Mouse (Mus musculus) thymus, adult 2 months (tissue): ENCODE data around the gene Eftud2. TPM values are rescaled to one million over a fixed set of nuclear protein-coding genes. Genes with fewer than 3 reads are reported as not detected.

Experiments
- DNase-seq: peaks from one replicate; pipeline ENCODE4 v3.0.0; 2021
- H3K27ac ChIP-seq: fragments of 200-500 bp; 2 replicates; pipeline ENCODE4 v1.5.1; 2012; ENCODE audit warnings: low read length, control low read depth; ENCODE audit not compliant: control insufficient read depth, insufficient read depth
- H3K27me3 ChIP-seq: fragments of 200-500 bp; 2 replicates; pipeline ENCODE4 v1.6.1; 2012; ENCODE audit warnings: mild to moderate bottlenecking, low read length, moderate library complexity, mixed read lengths; ENCODE audit not compliant: control insufficient read depth, insufficient read depth
- H3K36me3 ChIP-seq: fragments of 200-500 bp; 2 replicates; pipeline ENCODE4 v1.6.1; 2012; ENCODE audit warnings: mild to moderate bottlenecking, low read length, moderate library complexity; ENCODE audit not compliant: control insufficient read depth, insufficient read depth
- H3K4me1 ChIP-seq: fragments of 200-500 bp; replicated peaks from 2 replicates; pipeline ENCODE4 v1.6.1; 2012; ENCODE audit warnings: low read length; ENCODE audit not compliant: control insufficient read depth, insufficient read depth
- H3K4me3 ChIP-seq: fragments of 200-500 bp; 2 replicates; pipeline ENCODE4 v1.5.1; 2012; ENCODE audit warnings: mild to moderate bottlenecking, low read length, control low read depth, moderate library complexity; ENCODE audit not compliant: control insufficient read depth, insufficient read depth
- CTCF ChIP-seq: fragments of 200-500 bp; IDR thresholded peaks from 2 replicates; pipeline ENCODE4 v1.5.1; 2012; ENCODE audit warnings: mild to moderate bottlenecking, control low read depth, low read length, moderate library complexity, borderline replicate concordance; ENCODE audit not compliant: control insufficient read depth, poor library complexity, insufficient read depth; ENCODE audit errors: extremely low read depth
- POLR2A ChIP-seq: fragments of 200-500 bp; IDR thresholded peaks from 2 replicates; pipeline ENCODE4 v1.6.1; 2012; ENCODE audit warnings: mild to moderate bottlenecking, low read length, control low read depth, moderate library complexity; ENCODE audit not compliant: control insufficient read depth, poor library complexity, insufficient read depth; ENCODE audit errors: extremely low read depth
- WGBS: fragments of 180-500 bp; shearing (Covaris S2); methylation state at CpG from one replicate; pipeline ENCODE4 v1.1.7; 2018; 5-methylcytosine and 5-hydroxymethylcytosine counted together
- polyA plus RNA-seq: library from polyadenylated mRNA; depleted of rRNA; stranded (reverse); fragments of >200 nt; gene quantifications from 2 replicates; pipeline ENCODE4 v1.2.3, GENCODE M21; 2012; rRNA removed

The Eftud2 gene
- 215 and 245 TPM in 2 replicates for polyA plus RNA-seq

GRCm38 (mm10) chr11:102880585-102881313 lies at the start of gene Eftud2, which contains the start of gene Ccdc103:
Gene Eftud2, minus strand, starts transcription at chr11:102880985.
Gene Ccdc103, plus strand, starts transcription at chr11:102881204.
- WGBS, result under 1% methylated on average over 62 of the region's 62 CpGs
- Histone ChIP-seq H3K4me3 (peak within 1 kb of the TSS; percentile 83), H3K27me3 (no peaks in the 10 kb centered on the region; the same call in 1 of the 2 replicates), H3K36me3 (peaks cover 14% of the 10 kb centered on the region), H3K27ac (peak within 1 kb of the TSS; percentile 27; the same call in 1 of the 2 replicates), H3K4me1 (peaks cover 3% of the 10 kb centered on the region; the same call in 1 of the 2 replicates)
- TF ChIP-seq POLR2A (peak; percentile 77), CTCF (peak; percentile 39; the same call in 1 of the 2 replicates)
- DNase-seq, result peak; percentile 93

DNA sequence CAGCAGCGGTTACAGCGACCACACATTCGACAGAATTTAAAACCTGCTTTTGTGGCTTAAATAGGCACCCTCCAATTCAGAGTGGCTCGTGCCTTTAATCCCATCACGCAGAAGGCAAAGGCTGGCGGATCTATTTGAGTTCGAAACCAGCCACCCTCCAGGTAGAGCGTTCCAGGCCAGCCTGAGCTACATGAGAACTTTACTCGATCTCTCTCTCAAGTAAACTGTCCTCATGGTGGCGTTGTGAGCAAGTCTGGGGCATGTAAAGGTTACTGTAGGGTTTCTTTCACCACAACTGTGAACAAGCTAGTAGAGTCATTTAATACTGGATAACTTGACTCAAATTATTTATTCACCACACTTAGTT lies 44.5 kb upstream of the Eftud2 start:
- Histone ChIP-seq H3K36me3 (no peaks in the 10 kb centered on the region), H3K27ac (peak overlapping the region; percentile 36; the same call in 1 of the 2 replicates), H3K4me1 (peaks cover 7% of the 10 kb centered on the region), H3K4me3 (peak overlapping the region; percentile 76), H3K27me3 (no peaks in the 10 kb centered on the region)
- DNase-seq, result no peak
- 2% methylated on average over 10 of the region's 10 CpGs for WGBS
- TF ChIP-seq CTCF, result no peak
- TF ChIP-seq POLR2A, result no peak

DNA sequence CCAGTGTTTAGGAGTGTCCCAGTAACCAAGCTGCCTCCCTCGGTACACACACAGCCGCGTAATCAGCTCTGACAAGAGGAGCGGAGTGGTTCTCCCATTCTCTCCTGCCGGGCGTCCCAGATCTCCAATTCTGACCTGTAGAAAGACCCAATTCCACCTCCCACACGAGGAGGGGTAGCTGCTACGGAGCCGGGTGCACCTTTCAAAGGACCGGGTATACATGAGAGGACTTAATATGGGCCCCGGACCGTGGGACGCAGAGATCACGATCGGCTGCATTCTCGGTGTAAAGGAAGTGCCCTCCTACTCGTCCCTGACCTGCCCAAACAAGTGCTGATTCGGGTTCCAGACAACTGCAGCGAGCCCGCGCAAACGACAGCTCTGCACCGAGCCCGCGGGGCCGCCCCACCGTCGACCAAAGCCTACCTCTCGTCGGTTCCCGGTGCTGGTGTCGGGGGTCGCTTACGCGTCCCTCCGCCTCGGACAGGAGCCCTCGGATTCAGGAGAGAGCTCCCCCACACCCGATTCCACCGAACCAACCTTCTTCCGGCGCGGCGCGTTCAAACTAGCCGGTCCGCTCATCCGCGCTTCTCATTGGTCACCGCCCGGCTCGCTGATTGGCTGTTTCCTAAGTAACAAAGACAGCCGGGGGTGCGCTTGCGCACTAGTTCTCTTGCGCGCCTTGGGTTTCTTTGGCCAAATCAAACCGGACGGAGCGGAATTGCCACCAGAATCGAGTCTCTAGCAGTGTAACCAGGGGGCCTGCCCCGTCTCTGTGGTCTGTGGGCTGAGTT lies 44.0 kb upstream of the Eftud2 start, which contains the start of gene Kif18b:
Gene Kif18b, minus strand, starts transcription at position 568 of the 794 bp plus-strand sequence.
- WGBS, result under 1% methylated on average over 62 of the region's 62 CpGs
- H3K27ac ChIP-seq, result peak within 1 kb of the TSS; percentile 36; the same call in 1 of the 2 replicates
- peak; percentile 93 for DNase-seq
- no peaks in the 10 kb centered on the region for H3K36me3 ChIP-seq
- no peaks in the 10 kb centered on the region for H3K27me3 ChIP-seq
- peak within 1 kb of the TSS; percentile 76 for H3K4me3 ChIP-seq
- peaks cover 7% of the 10 kb centered on the region for H3K4me1 ChIP-seq
- peak; percentile 51; the same call in 1 of the 2 replicates for TF ChIP-seq CTCF
- peak; percentile 57 for TF ChIP-seq POLR2A

DNA sequence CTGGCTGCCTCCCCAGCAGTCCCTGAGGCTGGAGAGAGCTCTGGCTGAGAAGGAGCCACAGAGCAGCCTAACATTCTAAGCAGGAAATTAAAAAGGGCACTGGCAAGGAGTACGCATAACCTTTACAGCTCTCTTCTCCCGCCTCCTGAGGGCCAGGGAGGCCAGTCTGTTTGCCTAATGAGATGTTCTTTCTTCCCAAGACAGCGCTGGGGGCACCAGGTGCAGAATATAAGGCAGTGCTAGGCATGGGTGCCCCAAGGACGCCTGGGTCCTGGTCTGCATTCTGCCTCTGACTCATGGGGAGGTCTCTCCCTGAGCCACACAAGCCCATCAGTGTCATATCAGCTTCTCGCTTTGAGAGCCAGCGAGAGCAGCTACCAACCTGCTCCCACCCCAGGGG lies 40.7 kb upstream of the Eftud2 start:
- peaks cover 7% of the 10 kb centered on the region for H3K4me1 ChIP-seq
- no peak for DNase-seq
- no peak overlapping the region for H3K4me3 ChIP-seq
- 99% methylated on average over 6 of the region's 6 CpGs for WGBS
- no peaks in the 10 kb centered on the region for H3K27me3 ChIP-seq
- H3K36me3 ChIP-seq, result no peaks in the 10 kb centered on the region; the same call in 1 of the 2 replicates
- no peak overlapping the region for H3K27ac ChIP-seq
- TF ChIP-seq CTCF, result no peak
- TF ChIP-seq POLR2A, result no peak

DNA sequence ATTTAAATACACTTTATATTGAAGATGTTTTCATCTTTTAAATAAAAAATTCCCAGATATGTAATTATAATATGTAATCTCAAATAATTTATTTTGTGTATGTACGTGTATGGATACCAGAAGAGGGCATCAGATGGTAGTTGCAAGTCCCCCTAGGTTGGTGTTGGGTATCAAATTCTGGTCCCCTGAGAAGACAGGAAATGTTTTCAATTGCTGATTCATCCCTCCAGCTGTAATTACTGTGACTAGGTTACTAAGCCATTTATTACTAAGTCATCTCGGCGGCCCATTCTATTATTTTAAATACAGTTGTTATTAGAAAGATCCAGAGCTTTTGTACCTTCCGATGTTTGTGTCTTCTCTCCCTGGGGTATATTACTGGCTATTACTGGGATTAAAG lies 37.3 kb upstream of the Eftud2 start:
- TF ChIP-seq CTCF (no peak), POLR2A (no peak)
- H3K4me1 ChIP-seq, result no peaks in the 10 kb centered on the region
- WGBS, result 76% methylated on average over 4 of the region's 4 CpGs
- no peak for DNase-seq
- peaks cover 28% of the 10 kb centered on the region for H3K36me3 ChIP-seq
- no peak overlapping the region for H3K27ac ChIP-seq
- no peak overlapping the region for H3K4me3 ChIP-seq
- H3K27me3 ChIP-seq, result no peaks in the 10 kb centered on the region

GRCm38 (mm10) chr11:102915380-102915779 lies 34.6 kb upstream of the Eftud2 start:
- Histone ChIP-seq H3K27ac (no peak overlapping the region), H3K27me3 (no peaks in the 10 kb centered on the region), H3K4me3 (no peak overlapping the region), H3K4me1 (no peaks in the 10 kb centered on the region), H3K36me3 (peaks cover 52% of the 10 kb centered on the region)
- 94% methylated on average over 9 of the region's 9 CpGs for WGBS
- TF ChIP-seq CTCF, result no peak
- no peak for DNase-seq
